In genomic region chr2:75814880-75815279, GRCm38 (mm10) we compare ENCODE assay signal across 23 mouse cellular contexts. TPM values are rescaled to one million over a fixed set of nuclear protein-coding genes. Genes with fewer than 3 reads are reported as not detected.
DNase-seq lines count a peak whose midpoint lies in the region; ATAC-seq and TF ChIP-seq lines count a peak whose summit lies in the region.
"Had no signal": no experiment of that assay in that cellular context is flagged by ENCODE, and none has a peak within 500 bp of the region (broad histone marks: within the 10 kb centered on the region; RNA-seq: fewer than 3 reads in every experiment).

No protein-coding gene starts in this region.

- H3K9me3 ChIP-seq in kidney, embryonic 16.5 days (ENCODE audit: low read length), result no peaks in the 10 kb centered on the region
- H3K9me3 ChIP-seq in neural tube, embryonic 15.5 days (replicated peaks), result no peaks in the 10 kb centered on the region
- H3K9me3 ChIP-seq in stomach, postnatal 0 days (ENCODE audit: control insufficient read depth, low read length), result no peaks in the 10 kb centered on the region
- H3K9me3 ChIP-seq: embryonic facial prominence, embryonic 10.5 days; forebrain, embryonic 13.5 days; heart, embryonic 10.5 days; hindbrain, embryonic 13.5 days had no signal

- H3K36me3 ChIP-seq in kidney, embryonic 16.5 days (ENCODE audit: insufficient read depth, low read length), result no peaks in the 10 kb centered on the region
- H3K36me3 ChIP-seq in neural tube, embryonic 15.5 days, result no peaks in the 10 kb centered on the region
- no peaks in the 10 kb centered on the region for H3K36me3 ChIP-seq in stomach, postnatal 0 days (ENCODE audit: control insufficient read depth, insufficient read depth, low read length)
- H3K36me3 ChIP-seq: embryonic facial prominence, embryonic 10.5 days; heart, embryonic 10.5 days; hindbrain, embryonic 13.5 days had no signal

- no peak for TF ChIP-seq CTCF in stomach, postnatal 0 days (IDR thresholded peaks at IDR 0.05; ENCODE audit: low read depth)

- H3K27me3 ChIP-seq in kidney, embryonic 16.5 days (ENCODE audit: insufficient read depth, low read length), result no peaks in the 10 kb centered on the region
- no peaks in the 10 kb centered on the region for H3K27me3 ChIP-seq in neural tube, embryonic 15.5 days (replicated peaks)
- no peaks in the 10 kb centered on the region for H3K27me3 ChIP-seq in stomach, postnatal 0 days (ENCODE audit: control insufficient read depth, insufficient read depth, low read length)
- H3K27me3 ChIP-seq: CH12.LX; forebrain, embryonic 13.5 days; hindbrain, embryonic 13.5 days had no signal

- ATAC-seq in kidney, embryonic 16.5 days (ENCODE audit: low FRiP score, low TSS enrichment), result no peak
- no peak for ATAC-seq in neural tube, embryonic 15.5 days (ENCODE audit: low FRiP score)
- ATAC-seq in stomach, postnatal 0 days (ENCODE audit: low FRiP score, low TSS enrichment), result no peak
- ATAC-seq: activated CD4-positive, CD25-positive, alpha-beta regulatory T cell, adult 4 months; forebrain, embryonic 13.5 days; forebrain, postnatal 0 days; hindbrain, postnatal 0 days; Patski had no signal

- no peak overlapping the region for H3K27ac ChIP-seq in kidney, embryonic 16.5 days (ENCODE audit: low read length)
- no peak overlapping the region for H3K27ac ChIP-seq in neural tube, embryonic 15.5 days (replicated peaks)
- no peak overlapping the region for H3K27ac ChIP-seq in stomach, postnatal 0 days (replicated peaks)
- H3K27ac ChIP-seq: embryonic facial prominence, embryonic 10.5 days; forebrain, embryonic 13.5 days; heart, embryonic 10.5 days; hindbrain, embryonic 13.5 days; hindbrain, postnatal 0 days had no signal

- TF ChIP-seq EP300 in stomach, postnatal 0 days (optimal IDR thresholded peaks at IDR 0.05), result no peak

- no peak overlapping the region for H3K9ac ChIP-seq in kidney, embryonic 16.5 days (replicated peaks; ENCODE audit: low read length)
- no peak overlapping the region for H3K9ac ChIP-seq in neural tube, embryonic 15.5 days (replicated peaks)
- no peak overlapping the region for H3K9ac ChIP-seq in stomach, postnatal 0 days (ENCODE audit: low read length)
- H3K9ac ChIP-seq: forebrain, embryonic 13.5 days; forebrain, postnatal 0 days; hindbrain, embryonic 13.5 days had no signal

- H3K4me2 ChIP-seq in kidney, embryonic 16.5 days (replicated peaks; ENCODE audit: low read depth, low read length), result peak overlapping the region; percentile 11
- no peak overlapping the region for H3K4me2 ChIP-seq in neural tube, embryonic 15.5 days
- 0 out of 2 replicates have a peak overlapping the region, but pooled peaks have one; percentile 11 for H3K4me2 ChIP-seq in stomach, postnatal 0 days (replicated peaks; ENCODE audit: low read depth)
- H3K4me2 ChIP-seq: forebrain, embryonic 13.5 days; hindbrain, embryonic 13.5 days had no signal

- H3K4me1 ChIP-seq in kidney, embryonic 16.5 days (ENCODE audit: insufficient read depth, low read length), result peaks cover 37% of the 10 kb centered on the region
- H3K4me1 ChIP-seq in neural tube, embryonic 15.5 days, result no peaks in the 10 kb centered on the region
- no peaks in the 10 kb centered on the region; the same call in 1 of the 2 replicates for H3K4me1 ChIP-seq in stomach, postnatal 0 days (replicated peaks; ENCODE audit: control insufficient read depth, insufficient read depth)
- H3K4me1 ChIP-seq: forebrain, embryonic 13.5 days; hindbrain, embryonic 13.5 days had no signal

- intact Hi-C loops in heart, postnatal 36 days (cut with DNase I), result no loop called here

- WGBS in kidney, embryonic 16.5 days, result 21% methylated on average over 13 of the region's 13 CpGs
- WGBS in neural tube, embryonic 15.5 days, result 63% methylated on average over 13 of the region's 13 CpGs
- WGBS in stomach, postnatal 0 days, result 30% methylated on average over 13 of the region's 13 CpGs

- DNase-seq in heart, adult 11 months, result peak; percentile 19
- DNase-seq in heart, postnatal 36 days, result no peak
- DNase-seq in kidney, adult 11 months, result no peak
- peak; percentile 30 for DNase-seq in neural tube, embryonic 10.5 days (ENCODE audit: extremely low spot score, low spot score)
- no peak for DNase-seq in stomach, postnatal 0 days (ENCODE audit: low spot score)
- no peak for DNase-seq in testis, postnatal 14 days (ENCODE audit: low spot score)
- DNase-seq: adrenal gland, postnatal 14 days; cerebellum, adult 2 months; cerebellum, postnatal 10 days; forebrain, postnatal 0 days; gastrocnemius, postnatal 36 days; heart, adult 18-20 months; heart, postnatal 10 days had no signal

- no peak overlapping the region for H3K4me3 ChIP-seq in kidney, embryonic 16.5 days (ENCODE audit: low read length)
- no peak overlapping the region for H3K4me3 ChIP-seq in neural tube, embryonic 15.5 days (replicated peaks)
- no peak overlapping the region for H3K4me3 ChIP-seq in stomach, postnatal 0 days (ENCODE audit: low read depth, low read length)
- H3K4me3 ChIP-seq: embryonic facial prominence, embryonic 10.5 days; forebrain, embryonic 13.5 days; heart, embryonic 10.5 days; hindbrain, embryonic 13.5 days had no signal

RNA-seq across cellular contexts. Expression of gene Agps, which starts 17.1 kb away (rescaled TPM):
- 10 to 100 TPM; 26.6 to 34.3 TPM for total RNA-seq in heart, postnatal 36 days (2021)
- 39.2 and 40.0 TPM in 2 replicates for polyA plus RNA-seq in kidney, embryonic 16.5 days (2015; fragmentation: Nextera tagmentation; extraction: Ambion mirVana)
- polyA plus RNA-seq in neural tube, embryonic 15.5 days (2015; fragmentation: Nextera tagmentation; extraction: Ambion mirVana), result 27.8 and 29.0 TPM in 2 replicates
- polyA plus RNA-seq in stomach, postnatal 0 days (2015; fragmentation: Nextera tagmentation; extraction: Ambion mirVana), result 11.8 and 12.4 TPM in 2 replicates

Comparison
In these comparisons a context has a peak if more than half of its experiments do, and no peak if none do; other contexts are left out.
1. DNase-seq: peak in heart, adult 11 months (single experiment) and neural tube, embryonic 10.5 days (single experiment); none in heart, postnatal 36 days (0 of 2), kidney, adult 11 months (single experiment), stomach, postnatal 0 days (single experiment) and testis, postnatal 14 days (single experiment).